Mouse (Mus musculus): ENCODE results near the gene Fads1. TPM values are rescaled to one million over a fixed set of nuclear protein-coding genes. Genes with fewer than 3 reads are reported as not detected.

Gene Fads1
- total RNA-seq, 4 experiments from 2014 or later: 19.6 to 26.2 (median 23.4) TPM

DNA sequence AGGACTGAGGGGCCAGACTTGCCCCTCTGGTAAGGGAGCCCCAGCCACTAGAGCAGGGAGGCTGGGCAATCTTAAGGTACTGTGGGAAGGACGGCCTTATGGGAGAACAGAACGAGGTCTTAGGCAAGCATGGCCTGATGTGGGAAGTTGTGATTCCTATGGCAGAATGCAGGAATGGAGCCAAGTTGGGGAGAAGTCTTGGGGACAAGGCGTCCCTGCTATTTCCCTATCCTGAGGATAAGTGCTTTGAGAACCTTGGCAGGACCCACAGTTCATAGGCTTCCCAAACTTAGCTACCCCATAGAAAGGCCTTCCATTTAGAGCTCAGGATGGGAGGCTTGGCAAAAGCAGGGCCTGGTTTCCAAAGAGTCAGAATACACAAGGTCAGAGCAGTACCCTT, 26.2 kb downstream of the Fads1 start:
- peak; percentile 55 for DNase-seq (ENCODE audit: low spot score)

DNA sequence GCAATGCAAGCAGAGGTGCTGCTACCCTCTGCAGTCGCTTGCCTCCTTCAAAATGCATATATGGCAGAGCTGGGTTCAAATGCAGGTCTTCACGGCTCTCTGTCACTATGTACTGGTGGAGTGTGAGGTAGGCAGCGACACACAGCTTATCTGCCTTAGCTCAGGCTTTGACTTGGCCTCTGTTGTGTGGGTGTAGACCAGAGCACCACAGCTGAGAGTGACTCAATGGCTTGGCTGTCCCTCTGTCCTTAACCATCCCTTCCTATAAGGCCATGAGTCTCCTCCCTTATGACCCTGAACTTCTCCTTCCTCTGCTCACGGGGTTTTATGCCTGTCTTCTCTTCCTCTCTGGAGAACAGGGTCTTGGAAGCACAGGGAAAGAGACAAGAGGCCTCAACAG, 28.2 kb downstream of the Fads1 start:
- DNase-seq (ENCODE audit: low spot score): no peak

DNA sequence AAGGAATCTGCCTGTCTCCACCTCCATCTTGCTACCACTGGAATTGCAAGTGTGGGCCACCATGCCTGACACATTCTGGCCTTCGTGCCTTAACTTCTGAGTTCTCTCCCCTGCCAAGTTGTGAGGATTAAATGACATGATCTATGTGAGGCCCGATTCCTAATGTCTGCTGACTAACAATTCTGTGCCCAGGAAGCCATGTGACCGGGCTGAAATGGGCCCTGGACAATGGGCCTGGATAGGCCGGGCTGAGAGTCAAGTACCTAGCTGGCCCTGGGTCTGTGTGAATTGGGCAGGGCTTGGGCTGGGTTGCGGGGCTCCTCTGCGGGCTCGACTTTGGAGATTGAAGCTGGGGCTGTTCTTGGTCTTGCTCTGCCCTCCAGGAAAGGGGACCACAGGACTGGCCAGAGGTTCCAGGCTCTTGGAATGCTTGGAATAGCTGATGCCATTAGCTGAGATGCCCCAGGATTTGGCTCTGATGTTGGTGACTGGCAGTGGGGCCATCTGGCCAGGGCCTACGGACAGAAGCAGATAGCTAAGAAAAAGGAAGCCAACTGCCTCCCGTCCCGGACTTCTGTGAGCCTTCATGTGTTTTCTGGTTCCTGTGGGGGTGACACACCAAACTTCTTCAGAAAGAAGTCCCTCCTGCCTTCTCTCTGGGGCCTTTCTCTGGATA, 31.2 kb downstream of the Fads1 start:
- peak; percentile 55 for DNase-seq (ENCODE audit: low spot score)

DNA sequence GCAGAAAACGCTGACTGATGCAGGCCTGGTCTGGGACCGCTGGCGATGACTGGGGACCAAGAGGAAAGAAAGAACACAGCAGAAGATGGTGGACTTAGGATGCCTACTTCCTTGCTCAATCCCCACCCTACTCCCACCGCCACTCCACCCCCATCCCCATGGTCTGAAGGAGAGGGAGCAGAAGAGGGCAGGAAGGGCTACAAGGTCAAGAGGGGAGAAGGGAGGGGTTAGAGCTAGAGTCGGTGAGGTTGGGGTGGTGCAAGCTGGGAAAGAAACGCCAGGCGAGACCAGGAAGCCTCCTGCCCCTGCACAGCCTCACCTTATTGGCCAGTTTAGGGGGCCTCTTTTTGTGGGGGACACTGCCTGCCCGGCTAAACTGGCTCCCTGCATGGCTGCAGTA, 33.4 kb downstream of the Fads1 start:
- no peak for DNase-seq (ENCODE audit: low spot score)

DNA sequence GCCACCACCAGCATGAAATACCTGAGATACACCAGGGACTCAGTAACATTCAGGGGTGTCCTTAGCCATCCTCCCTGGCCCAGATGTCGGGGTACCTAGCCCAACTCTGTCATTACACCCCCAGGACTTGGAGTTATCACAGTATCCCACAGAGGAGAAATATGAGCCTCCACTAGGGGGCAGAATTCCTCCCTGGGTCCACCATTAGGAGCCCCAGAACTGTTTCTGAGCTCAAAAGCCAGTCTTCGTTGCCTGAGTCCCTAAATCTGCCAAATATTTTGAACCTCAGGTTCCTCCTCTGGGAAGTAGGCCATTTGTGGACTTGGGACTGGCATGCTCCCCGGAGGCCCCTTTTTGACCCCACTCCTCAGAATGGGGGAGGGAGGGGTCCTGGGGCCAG, 36.4 kb downstream of the Fads1 start:
- no peak for DNase-seq (ENCODE audit: low spot score)

DNA sequence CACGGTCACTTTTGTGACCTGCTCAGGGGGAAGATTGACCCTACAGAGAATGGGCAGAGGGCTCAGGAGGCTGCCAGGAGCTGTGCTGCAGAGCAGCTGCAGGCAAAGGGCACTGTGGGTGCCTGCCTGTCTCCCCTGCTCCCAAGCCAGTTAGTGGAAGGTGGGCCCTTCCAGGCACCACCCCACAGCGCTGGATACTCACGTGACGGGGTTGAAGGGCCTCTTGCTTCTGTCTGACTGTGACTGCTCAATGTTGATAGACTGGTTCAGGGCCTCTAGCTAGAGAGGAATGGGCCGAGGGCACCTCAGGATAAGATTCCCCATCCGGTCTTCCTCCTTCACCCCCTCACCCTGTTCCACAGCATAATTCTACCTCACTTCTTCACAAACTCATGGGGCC, 36.9 kb downstream of the Fads1 start:
- DNase-seq (ENCODE audit: low spot score): no peak

DNA sequence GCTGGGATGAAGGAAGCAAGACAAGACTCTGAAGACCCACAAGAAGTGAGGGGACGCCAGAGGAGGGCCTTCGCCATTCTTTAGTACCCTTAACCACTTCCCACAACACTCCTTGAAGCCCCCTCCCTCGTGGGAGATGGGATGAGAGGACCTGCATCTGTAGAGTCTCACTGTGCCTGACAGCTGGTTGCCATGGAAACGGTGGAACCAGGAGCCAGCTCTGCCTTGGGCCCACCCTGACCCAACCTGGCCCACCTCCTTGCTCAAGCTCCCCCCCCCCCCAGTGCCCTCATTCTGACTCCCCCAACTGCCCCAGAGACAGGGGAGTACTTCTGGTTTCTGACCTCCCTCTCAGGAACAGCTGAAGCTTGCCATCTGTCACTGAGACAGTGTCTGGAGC, 38.9 kb downstream of the Fads1 start:
- no peak for DNase-seq (ENCODE audit: low spot score)

DNA sequence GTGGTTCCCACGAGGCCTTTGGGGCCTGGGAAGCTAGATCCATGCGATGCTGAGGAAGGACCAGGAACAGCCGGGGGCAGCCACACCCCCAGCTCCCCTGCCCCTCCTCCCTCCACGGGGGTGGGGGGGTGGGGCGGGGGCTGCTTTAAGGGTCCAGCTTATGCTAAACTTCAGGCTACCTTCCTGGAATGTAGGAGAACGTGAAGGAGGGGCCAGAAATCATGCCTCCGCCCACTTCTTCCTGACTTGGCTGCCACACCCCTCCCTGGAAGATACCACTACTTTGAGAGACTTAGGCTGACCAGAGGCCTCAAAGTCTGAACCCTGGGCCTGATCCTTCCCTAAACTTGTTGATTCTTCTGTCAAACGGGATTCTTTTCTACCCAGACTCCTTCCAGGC, 40.0 kb downstream of the Fads1 start:
- DNase-seq (ENCODE audit: low spot score): no peak

DNA sequence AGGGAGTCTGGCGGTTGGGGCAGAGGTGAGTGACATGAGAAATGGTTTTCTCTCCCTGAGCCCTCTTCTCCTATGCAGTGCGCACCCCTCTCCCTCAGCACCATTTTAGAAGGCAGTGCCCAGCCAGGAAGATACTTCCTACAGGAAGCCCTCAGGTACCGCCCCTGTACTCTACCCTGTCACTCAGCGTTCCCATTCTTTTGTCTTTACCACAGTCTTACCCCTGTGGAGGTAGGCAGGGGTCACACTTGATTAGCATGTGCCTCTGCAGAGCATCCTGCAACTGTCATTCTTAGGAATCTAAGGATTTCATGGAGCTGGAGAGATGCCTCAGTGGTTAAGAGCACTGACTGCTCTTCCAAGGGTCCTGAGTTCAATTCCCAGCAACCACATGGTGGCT, 40.9 kb downstream of the Fads1 start:
- no peak for DNase-seq (ENCODE audit: low spot score)

DNA sequence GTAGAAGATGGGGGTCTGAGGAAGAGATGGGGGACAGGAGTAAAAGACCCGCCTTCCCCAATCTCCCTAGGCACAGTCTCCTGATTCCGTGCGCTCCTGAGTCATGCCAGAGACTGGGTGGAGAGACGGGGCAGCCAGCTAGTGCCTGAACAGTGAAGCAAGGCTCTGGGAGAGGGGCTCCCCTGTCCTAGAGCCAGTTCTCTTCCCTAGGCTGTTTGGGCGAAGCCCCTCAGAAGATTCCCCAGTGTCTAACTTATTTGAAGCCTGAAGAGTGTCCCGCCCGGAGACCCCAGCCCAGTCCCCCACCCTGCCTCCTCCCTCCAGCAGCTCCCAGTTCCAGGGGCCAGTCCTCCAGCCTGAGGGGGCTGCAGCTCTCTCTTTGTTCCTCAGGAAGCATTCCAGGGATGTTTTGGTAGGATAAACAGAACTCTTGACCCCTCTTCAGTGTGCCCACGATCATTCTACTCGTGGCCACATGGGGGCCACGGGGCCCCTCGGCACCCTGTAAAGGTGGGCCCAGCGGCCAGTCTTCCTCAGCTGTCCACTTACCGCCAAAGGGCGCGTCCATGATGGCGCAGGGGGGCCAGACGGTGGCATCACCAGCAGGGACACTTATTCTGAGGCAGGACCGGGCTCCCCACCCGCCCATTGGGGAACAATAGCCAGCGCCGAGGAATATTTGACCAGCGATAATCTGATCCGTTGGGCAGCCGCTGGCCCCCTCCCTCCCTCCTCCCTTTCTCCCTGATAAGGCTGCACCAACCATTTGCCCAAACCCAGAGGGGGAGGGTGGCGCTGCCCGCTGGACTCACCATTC, 42.2 kb downstream of the Fads1 start:
- DNase-seq (ENCODE audit: low spot score): no peak

DNA sequence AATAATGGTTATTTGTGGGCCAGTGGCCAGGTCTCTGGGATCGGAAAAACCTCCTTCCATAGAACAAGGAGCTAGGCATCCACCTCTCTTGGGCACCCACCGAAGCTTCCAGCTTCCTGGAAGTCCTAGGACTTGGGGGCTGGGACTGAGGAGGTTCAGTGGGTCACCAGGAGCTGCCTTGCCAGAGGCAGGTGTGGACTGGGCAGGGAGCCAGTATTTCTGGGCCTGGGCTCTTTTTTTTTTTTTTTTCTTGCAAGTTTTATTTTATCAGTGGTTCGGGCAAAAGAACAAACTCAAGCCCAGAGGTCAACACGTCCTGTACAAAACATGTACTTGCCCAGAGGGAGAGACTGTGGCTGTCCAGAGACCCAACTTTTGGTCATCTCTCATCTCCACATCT, 43.1 kb downstream of the Fads1 start:
- no peak for DNase-seq (ENCODE audit: low spot score)

DNA sequence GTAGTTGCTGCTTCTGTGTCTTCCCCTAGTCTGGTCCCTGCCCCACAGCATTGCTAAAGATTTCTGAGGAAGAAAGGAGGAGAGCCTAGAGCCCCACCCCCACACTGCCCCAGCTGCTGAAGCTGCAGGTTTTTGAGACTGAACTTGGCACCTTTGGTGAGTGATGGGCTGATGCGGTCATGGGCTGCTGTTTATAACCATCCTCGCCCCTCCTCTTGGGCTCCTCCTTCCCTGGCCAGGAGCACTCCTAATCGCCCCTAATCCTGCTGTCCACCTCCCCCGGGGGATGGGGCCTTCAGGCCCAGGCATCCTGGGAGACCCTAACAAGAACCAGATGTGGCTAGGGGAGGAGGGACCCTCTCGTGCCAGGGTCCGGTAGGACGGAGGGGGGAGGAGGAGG, 48.3 kb downstream of the Fads1 start:
- no peak for DNase-seq (ENCODE audit: low spot score)

DNA sequence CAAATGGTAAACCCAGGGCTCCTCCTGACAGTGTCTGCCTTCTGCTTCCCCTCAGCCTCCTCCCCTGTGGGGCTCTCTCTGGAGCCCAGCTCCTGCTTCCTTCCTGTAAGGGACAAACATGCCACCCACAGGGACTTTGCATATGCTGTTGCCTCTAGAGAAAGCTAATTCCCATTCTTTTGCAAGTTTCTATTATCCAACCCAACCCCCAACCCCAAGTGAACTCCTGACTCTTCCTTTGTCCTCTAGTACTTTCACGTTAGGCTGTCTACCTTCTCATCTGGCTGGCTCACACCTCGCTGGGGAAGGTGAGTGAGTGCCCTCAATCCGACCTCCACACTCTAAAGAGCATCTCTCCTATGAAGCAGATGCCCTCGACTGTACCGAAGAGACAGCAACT, 49.2 kb downstream of the Fads1 start:
- DNase-seq (ENCODE audit: low spot score): no peak

DNA sequence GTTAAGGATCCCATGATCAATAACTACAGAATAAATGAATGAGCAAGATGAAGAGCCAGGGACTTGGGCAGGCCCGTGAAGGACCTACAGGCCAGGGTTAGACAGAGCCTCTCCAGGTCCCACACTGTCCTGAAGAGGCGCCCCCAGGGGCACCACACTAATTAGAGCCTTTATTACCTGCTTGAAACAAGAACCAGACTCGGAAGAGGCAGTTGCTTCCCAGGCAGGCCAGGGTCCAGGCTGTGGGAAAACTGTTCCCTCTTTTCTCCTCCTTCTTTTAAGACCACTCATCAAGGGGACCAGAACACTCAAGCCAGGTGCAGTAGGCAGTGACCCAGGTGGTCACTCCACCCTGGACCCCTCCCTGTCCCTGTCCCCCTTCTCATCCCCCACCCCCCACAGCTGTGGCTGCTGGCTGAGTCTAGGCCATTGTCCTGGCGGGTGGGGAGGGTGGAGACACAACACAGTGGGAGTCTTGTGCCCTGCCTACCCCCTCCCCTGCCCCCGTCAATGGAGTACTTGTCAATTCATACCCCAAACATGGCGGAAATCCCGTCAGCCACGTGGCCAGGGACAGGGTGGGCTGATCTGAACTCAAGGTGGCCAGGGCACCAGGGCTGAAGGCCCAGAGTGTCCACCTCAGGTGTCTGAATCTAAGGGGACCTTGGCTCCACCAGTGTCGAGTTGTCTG, 49.8 kb downstream of the Fads1 start:
- DNase-seq (ENCODE audit: low spot score): no peak

DNA sequence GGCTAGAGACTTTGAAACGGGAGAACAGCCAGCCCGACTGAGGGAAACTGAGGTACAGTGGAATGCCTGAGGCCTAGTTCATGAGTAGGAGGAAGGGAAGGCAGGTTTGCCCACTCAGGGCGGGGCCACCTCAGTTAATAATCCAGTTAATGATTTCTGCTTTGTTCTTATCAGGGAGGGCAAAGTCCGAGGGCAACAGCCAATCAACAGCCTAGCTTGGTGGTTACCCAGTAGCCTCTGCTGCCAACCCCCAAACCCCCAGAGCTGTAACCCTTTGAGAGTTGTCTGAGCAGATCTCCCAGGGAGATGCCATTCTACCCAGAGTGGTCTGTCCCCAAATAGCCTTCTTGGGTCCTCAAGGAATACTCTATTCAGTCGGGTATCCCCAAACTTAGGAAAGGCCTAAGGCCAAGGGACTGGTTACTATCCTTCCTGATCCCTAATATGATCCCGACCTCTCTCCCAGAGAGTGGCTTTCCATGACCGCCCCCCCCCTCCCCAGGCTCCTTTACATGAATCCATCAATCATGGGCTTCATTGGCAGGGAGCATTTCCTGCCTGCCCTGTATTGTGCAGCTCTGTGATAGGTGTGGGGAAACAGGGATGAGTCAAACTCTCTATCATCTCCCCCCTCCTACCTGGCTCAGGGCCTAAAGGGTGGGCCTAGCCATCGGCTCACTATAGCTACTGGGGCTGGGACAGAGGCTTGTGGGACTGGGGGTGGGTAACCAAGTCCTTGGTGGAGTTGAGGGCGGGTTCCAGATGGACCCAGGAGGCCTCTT, 53.3 kb downstream of the Fads1 start:
- no peak for DNase-seq (ENCODE audit: low spot score)

DNA sequence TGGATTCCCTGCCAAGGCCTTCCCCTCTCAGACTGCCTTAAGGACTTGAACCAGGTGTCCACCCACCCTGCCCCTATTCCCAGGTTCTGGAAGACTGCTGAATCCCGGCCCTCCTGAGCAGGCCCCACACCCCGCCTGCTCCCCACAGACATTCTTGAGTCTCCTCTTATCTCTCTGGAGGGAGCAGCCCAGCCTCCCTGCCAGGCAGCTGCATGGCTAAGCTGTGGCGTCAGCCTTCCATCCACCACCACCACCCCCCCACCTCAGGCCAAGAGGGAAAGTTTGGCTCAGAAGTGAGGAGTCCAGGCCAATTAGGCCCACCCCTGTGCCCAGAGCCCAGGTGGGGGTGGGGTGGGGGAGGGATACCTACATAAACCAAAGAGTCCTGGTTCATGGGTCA, 55.8 kb downstream of the Fads1 start:
- DNase-seq (ENCODE audit: low spot score): no peak

DNA sequence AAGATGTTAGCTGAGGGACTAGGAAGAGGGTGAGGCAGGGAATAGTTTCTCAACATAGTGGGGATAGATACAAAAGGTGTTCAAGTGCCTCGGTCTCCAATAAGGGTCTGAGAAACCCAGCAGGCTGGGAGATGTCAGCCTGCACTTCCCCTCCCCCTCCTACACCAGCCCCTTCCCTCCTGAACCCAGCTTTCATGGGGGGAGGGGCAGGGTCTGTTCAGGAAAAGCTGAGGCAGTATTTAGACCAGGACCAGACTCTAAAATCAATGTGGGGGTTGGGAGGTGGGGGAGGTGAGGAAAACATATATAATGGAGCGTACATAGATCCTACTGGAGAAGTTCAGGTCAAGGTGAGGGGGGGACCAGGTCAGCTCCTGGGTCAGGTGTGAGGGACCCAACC, 56.7 kb downstream of the Fads1 start:
- DNase-seq (ENCODE audit: low spot score): no peak

DNA sequence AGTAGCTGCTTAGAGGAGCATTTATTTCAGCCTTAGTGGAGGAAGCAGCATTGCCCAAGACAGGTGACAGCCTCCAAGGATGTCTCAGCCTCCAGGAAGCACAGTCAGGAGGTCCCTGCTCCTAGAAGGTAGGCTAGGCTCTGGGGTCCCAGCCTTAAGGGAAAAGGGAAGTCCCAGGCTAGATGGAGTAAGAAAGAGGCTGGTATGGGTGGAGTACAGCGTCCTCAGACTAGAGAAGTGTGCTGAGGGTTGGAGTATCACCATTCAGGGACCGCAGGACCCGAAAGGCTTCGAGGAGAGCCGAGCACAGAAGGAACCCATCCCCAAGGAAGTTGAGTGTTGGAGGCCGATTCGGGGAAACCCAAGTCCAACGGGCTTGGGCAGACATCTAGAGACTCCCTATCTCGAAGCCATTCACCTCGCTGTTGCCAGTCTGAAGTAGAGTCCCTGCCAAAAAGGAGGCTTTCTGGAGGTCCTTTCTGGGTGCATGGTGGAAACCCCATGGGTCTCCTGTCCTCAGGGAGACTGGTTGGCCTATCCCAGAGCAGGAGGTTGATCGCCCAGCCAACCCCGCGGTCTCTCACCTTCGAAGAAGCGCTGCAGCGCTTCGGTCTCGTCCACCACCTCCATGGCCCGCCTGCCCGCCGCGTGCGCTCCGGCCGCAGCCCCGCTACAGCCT, 57.4 kb downstream of the Fads1 start:
- no peak for DNase-seq (ENCODE audit: low spot score)

DNA sequence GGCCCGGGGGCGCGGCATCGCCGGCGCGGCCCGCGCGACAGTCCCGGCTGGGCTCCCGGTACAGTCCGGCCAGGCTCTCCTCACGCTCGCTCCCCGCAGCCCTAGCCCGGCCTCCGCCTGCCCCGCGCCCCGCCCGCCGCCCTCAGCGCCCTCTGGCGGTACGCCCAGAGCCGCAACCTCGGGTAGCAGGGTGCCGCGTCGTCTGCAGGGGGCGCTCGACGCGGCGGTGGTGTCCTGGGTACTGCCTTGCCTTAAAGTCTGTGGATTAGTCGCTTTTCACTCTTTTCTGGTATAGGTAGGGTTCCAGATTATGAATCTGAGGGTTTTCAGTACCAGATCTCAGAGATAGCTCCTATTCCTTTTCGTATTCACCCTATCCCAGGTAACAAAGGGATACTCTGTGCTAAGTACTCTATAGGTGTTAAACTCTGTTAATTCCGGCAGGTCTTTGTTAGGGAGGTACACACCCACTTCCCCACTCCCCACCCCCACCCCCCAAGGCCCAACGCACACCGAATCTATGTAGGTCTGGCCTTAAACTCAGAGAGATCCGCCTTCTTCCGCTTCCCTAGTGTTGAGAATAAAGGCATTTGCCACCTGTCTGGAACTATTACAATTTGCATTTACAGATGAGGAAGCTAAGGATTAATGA, 58.1 kb downstream of the Fads1 start, which contains the start of gene Myrf:
TSS of gene Myrf (minus strand) at position 95 of the 652 bp plus-strand sequence.
- DNase-seq (ENCODE audit: low spot score): peak; percentile 60

DNA sequence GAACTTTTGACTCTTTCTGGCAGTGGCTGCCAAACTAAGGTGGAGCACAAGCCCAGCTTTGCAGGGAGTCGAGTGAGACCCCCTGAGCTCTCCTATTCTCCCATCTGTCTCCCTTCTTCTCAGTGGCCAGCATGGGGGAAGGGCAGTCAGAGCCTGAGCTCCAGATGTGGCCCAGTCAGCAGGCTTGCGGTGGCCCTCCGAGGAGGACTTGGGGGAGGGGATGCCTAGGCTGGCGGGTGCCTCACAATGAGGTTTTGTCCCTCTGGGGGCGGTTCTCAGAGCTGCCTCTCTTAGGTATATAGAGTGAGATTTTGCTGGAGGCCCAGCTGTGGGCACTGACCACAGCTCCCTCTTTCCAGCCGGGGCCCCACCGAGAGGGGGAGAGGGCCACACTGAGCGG, 60.2 kb downstream of the Fads1 start:
- DNase-seq (ENCODE audit: low spot score): no peak

DNA sequence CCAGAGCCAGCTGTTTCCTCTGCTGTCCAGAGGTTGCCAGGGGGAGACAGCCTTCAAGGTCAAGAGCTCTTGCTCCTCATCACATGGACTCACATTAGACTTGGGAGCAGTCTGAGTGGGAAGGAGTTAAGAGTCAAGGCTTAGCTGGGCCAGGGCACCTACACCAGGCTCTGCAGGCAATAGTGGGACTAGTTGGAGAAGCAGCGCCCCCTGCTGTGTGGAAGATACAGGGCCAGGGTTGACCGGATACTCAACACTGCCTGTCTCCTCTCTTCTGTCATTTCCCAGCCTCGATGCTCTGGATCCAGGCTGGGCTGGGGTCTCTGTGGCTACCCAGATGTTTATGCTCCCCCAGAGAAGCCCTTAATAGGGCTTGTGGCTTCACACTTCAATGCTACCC, 61.5 kb downstream of the Fads1 start:
- DNase-seq (ENCODE audit: low spot score): peak; percentile 19
